Mouse (Mus musculus): ENCODE measurements around the gene Bcl7a.

DNA sequence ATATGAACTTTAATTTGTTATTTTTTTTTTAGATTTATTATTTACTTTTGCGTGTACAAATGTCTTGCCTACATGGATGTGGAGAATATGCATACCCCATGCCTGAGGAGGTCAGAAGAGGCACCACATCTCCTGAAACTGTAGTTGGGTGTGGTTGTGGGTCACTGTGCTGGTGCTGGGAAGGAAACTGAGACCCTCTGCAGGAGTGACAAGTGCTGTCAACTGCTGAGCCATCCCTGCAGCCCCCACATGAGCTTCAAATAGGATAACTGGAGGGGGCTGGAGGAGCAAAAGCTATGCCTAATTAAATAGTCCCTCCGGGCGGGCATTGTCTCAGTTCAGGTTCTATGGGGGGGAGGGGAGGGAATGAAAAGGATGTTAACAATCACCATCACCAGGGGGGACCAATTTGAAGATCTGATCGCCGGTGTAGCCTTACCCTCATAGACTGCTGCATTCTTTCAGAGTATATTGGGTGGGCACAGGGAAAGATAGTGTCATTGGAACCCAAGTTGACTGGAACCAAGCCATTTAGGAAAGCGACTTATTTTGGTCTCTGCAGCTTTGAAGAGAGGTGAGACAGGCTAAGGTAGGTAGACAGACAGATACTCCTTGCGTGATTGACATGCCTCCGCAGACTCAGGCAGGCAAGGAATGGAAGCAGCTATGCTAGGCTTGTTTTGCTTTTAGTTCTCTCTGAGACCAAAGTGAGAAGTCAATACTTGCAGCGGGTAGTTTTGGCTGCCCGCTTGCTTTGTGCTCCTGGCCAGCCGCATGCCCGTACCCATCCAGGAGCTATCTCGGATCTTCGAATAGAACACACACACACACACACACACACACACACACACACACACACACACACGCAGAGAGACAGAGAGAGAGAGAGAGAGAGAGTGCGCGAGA, 47.2 kb downstream of the Bcl7a start:
- TF ChIP-seq POLR2A (IDR thresholded peaks at IDR 0.05; ENCODE audit: borderline replicate concordance, low read depth, low read length) (no peak), CTCF (IDR thresholded peaks at IDR 0.05; ENCODE audit: low read depth, low read length) (no peak)

Measured in bone marrow macrophage, adult 2 months (primary cell).